Mouse (Mus musculus): ENCODE data around the gene Gm20521. TPM values are rescaled to one million over a fixed set of nuclear protein-coding genes. Genes with fewer than 3 reads are reported as not detected.

The Gm20521 gene
- polyA plus RNA-seq (2012): 0.82 and 5.2 TPM in 2 replicates

GRCm38 (mm10) chr14:54883154-54884021, at the start of gene Gm20521, which contains the start of gene Bcl2l2:
Gm20521 (plus strand) TSS chr14:54883441.
Bcl2l2 (plus strand) TSS chr14:54883377.

GRCm38 (mm10) chr14:54870861-54871260, 12.4 kb upstream of the Gm20521 start, which contains the start of gene Homez:
Homez (minus strand) TSS chr14:54870961.

GRCm38 (mm10) chr14:54877048-54877715, 6.1 kb upstream of the Gm20521 start, which contains the start of gene Ppp1r3e:
Ppp1r3e (minus strand) TSS chr14:54877550.

GRCm38 (mm10) chr14:54892200-54892599, 9.0 kb downstream of the Gm20521 start, which contains the start of gene Pabpn1:
Pabpn1 (plus strand) TSS chr14:54892500.

GRCm38 (mm10) chr14:54912886-54913285, 29.6 kb downstream of the Gm20521 start, which contains the start of gene Slc22a17:
Slc22a17 (minus strand) TSS chr14:54913132.

GRCm38 (mm10) chr14:54925349-54926342, 42.4 kb downstream of the Gm20521 start, which contains the start of gene Efs:
Efs (minus strand) TSS chr14:54926126.

GRCm38 (mm10) chr14:54932645-54933150, 49.5 kb downstream of the Gm20521 start, which contains the start of gene Il25:
Il25 (plus strand) TSS chr14:54932695.

GRCm38 (mm10) chr14:54935904-54936830, 52.9 kb downstream of the Gm20521 start, which contains the start of gene Cmtm5:
Cmtm5 (plus strand) TSS chr14:54936261.

Other genes with a start within 250 kb of the Gm20521 start
- not detected in 2 replicates for gene Gm17606, start 242.5 kb upstream of the Gm20521 start, polyA plus RNA-seq (2012)
- 8.6 and 11.3 TPM in 2 replicates for gene Cdh24, start 242.1 kb upstream of the Gm20521 start, polyA plus RNA-seq (2012)
- 97.6 and 115 TPM in 2 replicates for gene 1700123O20Rik, start 197.2 kb upstream of the Gm20521 start, polyA plus RNA-seq (2012)
- gene Acin1, start 196.5 kb upstream of the Gm20521 start, polyA plus RNA-seq (2012): 689 and 1,048 TPM in 2 replicates
- gene Gm29776, start 184.6 kb upstream of the Gm20521 start, polyA plus RNA-seq (2012): 0.06 TPM in 1 of 2 replicates, not detected in the other
- gene Cebpe, start 171.3 kb upstream of the Gm20521 start, polyA plus RNA-seq (2012): 125 and 136 TPM in 2 replicates
- 4.6 and 7.5 TPM in 2 replicates for gene Slc7a8, start 101.5 kb upstream of the Gm20521 start, polyA plus RNA-seq (2012)
- gene Rnf212b, start 69.3 kb upstream of the Gm20521 start, polyA plus RNA-seq (2012): not detected in 2 replicates
- 2.0 and 2.2 TPM in 2 replicates for gene Homez, start 12.5 kb upstream of the Gm20521 start, polyA plus RNA-seq (2012)
- gene Ppp1r3e, start 5.9 kb upstream of the Gm20521 start, polyA plus RNA-seq (2012): 8.8 and 12.7 TPM in 2 replicates
- gene Bcl2l2, start 64 bp upstream of the Gm20521 start, polyA plus RNA-seq (2012): 25.6 and 34.5 TPM in 2 replicates
- gene Pabpn1, start 9.1 kb downstream of the Gm20521 start, polyA plus RNA-seq (2012): 282 and 412 TPM in 2 replicates
- gene Slc22a17, start 29.7 kb downstream of the Gm20521 start, polyA plus RNA-seq (2012): 6.5 and 12.9 TPM in 2 replicates
- 0.08 TPM in 1 of 2 replicates, not detected in the other for gene Efs, start 42.7 kb downstream of the Gm20521 start, polyA plus RNA-seq (2012)
- not detected in 2 replicates for gene Il25, start 49.3 kb downstream of the Gm20521 start, polyA plus RNA-seq (2012)
- not detected in 2 replicates for gene Cmtm5, start 52.8 kb downstream of the Gm20521 start, polyA plus RNA-seq (2012)
- gene Myh6, start 83.5 kb downstream of the Gm20521 start, polyA plus RNA-seq (2012): not detected in 2 replicates
- gene Gm17428, start 93.5 kb downstream of the Gm20521 start, polyA plus RNA-seq (2012): not detected in 2 replicates
- gene Myh7, start 111.2 kb downstream of the Gm20521 start, polyA plus RNA-seq (2012): not detected in 2 replicates
- 41.1 and 54.2 TPM in 2 replicates for gene Ngdn, start 132.0 kb downstream of the Gm20521 start, polyA plus RNA-seq (2012)
- gene Zfhx2, start 208.9 kb downstream of the Gm20521 start, polyA plus RNA-seq (2012): 7.3 and 10.8 TPM in 2 replicates
- gene Thtpa, start 211.3 kb downstream of the Gm20521 start, polyA plus RNA-seq (2012): 2.0 and 2.5 TPM in 2 replicates
- 19.5 and 24.1 TPM in 2 replicates for gene Ap1g2, start 223.2 kb downstream of the Gm20521 start, polyA plus RNA-seq (2012)
- gene Jph4, start 233.5 kb downstream of the Gm20521 start, polyA plus RNA-seq (2012): 0.10 and 0.16 TPM in 2 replicates